Mouse (Mus musculus) ovary, postnatal 14 days (tissue): ENCODE measurements at regions not wholly inside any gene's neighbourhood (a gene's known extent, or its start where the extent isn't known, plus 50 kb on each side); places are given as distances from the start of the nearest gene placed in this dataset.
"Not testable (repeated sequence)": the region's sequence is repeated elsewhere in the genome, so short reads cannot be mapped to it uniquely, and the experiment has no call there.

ENCODE experiments used
- DNase-seq: peaks from one replicate; pipeline ENCODE4 v3.0.0; 2022; ENCODE audit warnings: low spot score

- DNase-seq = no peak
Measured at GRCm38 (mm10) chr15:92997933-92998332, 277.0 kb downstream of the Gxylt1 start.

DNA sequence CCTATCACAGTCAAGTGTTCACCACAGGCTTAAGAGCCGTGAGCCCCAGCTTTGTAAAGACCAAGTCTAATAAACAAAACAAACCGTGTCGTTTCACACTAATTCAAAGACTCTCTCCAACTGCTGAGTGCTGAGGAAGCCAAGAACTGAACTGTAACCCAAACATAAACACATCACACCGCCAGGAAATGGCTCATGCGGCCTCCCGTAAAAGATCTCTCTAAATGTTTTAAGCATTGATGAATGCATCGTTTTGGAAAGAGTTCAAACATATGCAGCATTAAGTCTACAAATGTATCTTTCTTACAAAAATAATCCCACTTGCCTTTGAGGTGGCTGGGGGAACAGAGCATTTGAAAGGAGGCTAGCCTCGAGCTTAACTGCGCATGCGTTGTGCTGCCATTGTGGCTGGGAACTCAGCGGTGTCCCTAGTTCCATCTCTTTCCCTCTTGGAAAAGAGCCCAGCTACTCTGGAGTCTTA, 280.7 kb downstream of the Gxylt1 start:
- no peak for DNase-seq

- DNase-seq = no peak
Measured at GRCm38 (mm10) chr15:92993538-92994190, 281.3 kb downstream of the Gxylt1 start.

DNA sequence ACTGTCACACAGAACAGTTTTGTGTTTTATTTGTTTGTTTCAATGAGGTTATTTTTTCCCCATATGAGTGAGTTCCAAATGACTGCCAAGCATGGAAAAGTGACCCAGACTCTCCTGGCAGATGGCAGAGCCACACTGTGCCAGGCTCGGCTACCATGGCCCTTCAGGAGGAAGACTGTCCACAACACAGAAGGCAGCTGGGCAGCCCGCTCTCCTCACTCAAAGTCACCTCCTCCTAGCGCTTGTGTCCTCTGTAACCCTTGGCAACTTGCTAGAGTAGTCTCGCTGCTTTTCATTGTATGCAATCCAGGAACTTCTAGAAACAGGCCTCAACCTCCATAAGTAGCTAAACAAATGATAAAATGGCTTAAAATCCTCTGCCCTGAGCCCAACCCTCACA, 299.2 kb downstream of the Gxylt1 start:
- no peak for DNase-seq

GRCm38 (mm10) chr15:92974931-92975330, 300.0 kb downstream of the Gxylt1 start:
- DNase-seq = no peak

DNA sequence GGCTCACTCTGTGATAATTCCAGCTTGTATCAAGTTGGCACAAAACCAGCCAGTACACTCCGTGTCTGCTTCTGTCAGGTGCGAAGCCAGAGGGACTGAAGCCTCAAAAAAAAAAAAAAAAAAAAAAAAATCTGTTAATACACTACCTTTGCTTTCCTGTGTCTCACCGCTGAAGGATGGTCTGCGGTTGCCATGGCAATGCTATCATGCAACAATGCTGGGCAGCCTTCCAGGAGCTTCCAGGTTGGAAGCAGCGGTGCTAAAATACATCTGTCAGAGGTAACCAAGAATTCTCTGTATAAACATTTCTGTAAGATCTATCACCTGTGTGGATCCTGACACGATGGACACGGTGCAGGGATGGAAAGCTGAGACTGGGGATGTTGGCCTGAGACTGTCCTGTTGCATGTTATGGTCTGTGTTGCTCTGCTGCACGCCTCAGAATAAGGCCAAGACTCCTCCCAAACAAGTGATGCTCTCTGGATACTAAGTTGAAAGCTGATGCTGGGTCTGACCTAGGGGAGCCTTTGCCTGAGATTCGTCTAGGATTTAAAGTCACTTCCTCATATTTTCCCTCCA, 301.2 kb downstream of the Gxylt1 start:
- DNase-seq = no peak

- no peak for DNase-seq
Measured at GRCm38 (mm10) chr15:92965556-92965955, 309.4 kb downstream of the Gxylt1 start.

DNA sequence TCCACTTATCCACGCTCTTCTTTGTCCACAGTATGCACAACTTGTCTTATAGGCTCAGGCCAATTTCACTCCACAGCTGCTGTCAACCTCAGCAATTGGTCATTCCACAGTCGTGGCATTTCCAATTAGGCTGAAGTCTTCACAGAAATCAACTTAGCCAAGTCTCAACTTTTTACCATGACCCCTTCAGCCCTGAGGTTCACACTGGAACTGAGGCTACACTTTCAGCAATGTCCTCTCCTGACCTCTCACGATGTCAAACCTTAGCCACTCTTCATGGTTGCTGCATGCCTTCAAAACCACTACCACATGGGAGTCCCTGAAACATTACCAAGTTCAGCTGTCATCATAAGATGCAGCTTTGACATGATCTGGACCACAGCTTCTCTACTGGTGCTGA, 310.1 kb downstream of the Gxylt1 start:
- no peak for DNase-seq

DNA sequence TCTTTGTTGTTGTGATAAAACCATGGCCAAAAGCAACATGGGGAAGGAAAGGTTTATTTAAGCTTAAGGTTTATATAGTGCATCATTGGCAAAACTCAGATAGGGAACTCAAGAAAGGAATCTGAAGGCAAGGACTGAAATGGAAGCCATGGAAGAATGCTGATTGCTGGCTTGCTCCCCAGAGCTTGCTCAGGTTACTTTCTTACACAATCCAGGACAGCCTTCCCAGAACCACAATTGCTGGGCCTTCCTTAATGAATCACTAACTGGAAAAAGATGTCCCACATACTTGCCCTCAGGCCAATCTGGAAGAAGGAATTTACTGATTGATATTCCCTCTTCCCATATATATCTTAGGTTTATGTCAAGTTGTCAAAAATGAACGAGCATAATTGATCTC, 310.8 kb downstream of the Gxylt1 start:
- no peak for DNase-seq

GRCm38 (mm10) chr15:92950912-92951311, 324.1 kb downstream of the Gxylt1 start:
- not testable (repeated sequence) for DNase-seq

GRCm38 (mm10) chr15:92946216-92946615, 328.8 kb downstream of the Gxylt1 start:
- no peak for DNase-seq

GRCm38 (mm10) chr15:92903821-92904220, 371.2 kb downstream of the Gxylt1 start:
- DNase-seq = no peak

DNA sequence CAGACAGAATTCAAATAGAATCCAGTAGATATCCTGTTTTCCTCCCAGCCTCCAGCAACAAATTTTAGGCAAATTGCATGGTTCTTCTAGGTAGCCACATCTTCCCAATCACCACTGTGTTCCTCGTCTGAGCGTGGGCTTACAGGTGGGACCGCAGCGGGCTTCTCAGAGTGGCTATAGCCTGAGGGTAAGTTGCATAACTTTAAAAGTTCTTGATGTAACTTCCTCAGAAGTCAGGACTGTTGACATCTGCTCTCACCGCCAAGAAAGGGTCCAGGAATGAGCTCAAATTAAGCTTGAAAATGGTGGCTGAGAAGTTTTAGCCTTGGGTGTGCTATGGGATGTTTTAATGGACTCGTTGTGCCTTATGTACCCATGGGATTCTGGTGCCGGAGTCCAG, 377.7 kb downstream of the Gxylt1 start:
- no peak for DNase-seq

GRCm38 (mm10) chr15:92895836-92896235, 379.1 kb downstream of the Gxylt1 start:
- DNase-seq = no peak

GRCm38 (mm10) chr15:92876438-92876837, 398.5 kb downstream of the Gxylt1 start:
- no peak for DNase-seq

GRCm38 (mm10) chr15:92864106-92864505, 410.9 kb downstream of the Gxylt1 start:
- DNase-seq = no peak

DNA sequence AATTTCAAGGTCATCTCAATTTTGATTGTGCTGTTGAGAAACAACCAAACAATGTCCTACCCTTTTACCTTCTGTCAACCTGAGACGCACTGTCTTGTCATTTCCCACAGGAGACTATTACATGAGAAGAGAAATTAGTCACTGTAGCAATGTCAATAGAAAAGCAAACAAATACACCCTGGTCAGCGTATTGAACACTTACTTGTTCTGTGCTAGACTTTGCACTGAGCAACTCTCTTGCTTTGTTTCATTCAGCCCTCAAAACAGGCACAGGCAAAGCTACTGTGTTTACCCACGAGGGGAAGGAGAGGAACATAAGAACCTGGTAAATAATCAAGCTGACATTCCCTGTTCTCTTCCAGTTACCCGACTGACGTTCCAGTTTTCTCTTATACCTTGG, 424.1 kb downstream of the Gxylt1 start:
- DNase-seq = no peak

DNA sequence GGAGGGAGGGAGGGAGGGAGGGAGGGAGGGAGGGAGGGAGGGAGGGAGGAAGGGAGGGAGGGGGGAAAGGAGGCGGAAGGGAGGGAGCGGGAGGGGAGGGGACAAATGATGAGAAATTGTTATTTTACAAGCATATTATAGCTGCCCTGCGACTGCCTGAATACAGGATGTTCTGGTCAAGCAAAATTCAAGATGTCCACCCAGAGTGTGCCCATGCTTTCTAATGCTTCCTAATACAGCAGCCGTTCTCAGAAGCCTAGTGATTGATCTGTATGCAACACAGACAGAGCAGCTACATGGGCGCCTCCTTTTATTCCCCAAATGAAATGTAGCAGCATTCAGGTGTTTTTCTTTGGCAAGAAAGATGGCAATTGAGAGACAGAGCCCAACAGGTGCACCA, 434.9 kb downstream of the Gxylt1 start:
- no peak for DNase-seq

DNA sequence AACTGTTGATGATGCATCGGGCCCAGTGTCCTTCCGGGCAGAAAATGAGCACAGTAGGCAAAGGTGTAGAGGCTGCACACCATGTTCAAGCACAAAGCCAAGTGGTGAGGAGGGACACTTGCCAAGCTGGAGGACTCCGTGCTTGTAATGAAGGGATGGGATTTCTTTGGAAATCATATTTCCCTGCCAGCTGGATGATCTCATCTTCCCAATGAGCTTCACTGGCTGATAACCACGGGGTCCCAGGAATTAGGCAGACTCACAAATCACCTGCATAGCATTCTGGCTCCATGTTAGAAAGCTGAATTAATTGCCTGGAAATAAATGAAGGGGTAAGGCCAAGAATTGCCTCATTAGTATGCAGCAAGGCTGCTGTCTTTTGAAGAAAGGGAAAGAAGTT, 435.4 kb downstream of the Gxylt1 start:
- no peak for DNase-seq

DNA sequence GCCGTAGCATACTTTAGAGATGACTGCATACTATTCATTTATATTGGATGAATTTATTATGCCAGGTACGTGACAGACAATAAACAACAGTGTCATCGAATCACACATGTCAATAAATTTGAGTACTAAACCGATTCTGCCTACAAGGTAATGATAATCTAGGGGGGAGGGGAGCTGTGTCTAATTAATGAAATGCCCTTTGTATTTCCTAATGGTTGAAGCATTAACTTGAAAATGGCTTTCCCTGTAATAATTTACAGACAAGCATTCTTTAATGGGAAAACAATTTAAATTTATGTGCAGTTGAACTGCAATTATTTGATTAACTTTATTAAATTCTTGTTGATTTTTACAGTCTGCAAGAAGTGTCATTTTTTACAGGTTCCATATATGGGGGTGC, 429.5 kb downstream of the Pdzrn4 start:
- no peak for DNase-seq
